Mouse (Mus musculus) lung, postnatal 0 days (tissue): ENCODE measurements around the gene Pou4f2.

ENCODE experiments used
- CTCF ChIP-seq: IDR thresholded peaks from 2 replicates; pipeline ENCODE4 v1.5.1; 2016; ENCODE audit warnings: antibody characterized with exemption, mild to moderate bottlenecking
- EP300 ChIP-seq: IDR thresholded peaks from 2 replicates; pipeline ENCODE4 v1.6.1; 2016; ENCODE audit warnings: antibody characterized with exemption, mild to moderate bottlenecking, control low read depth

GRCm38 (mm10) chr8:78477051-78477829 is 40.8 kb upstream of the Pou4f2 start:
- peak; percentile 59 for TF ChIP-seq CTCF
- no peak for TF ChIP-seq EP300
